Mouse (Mus musculus): ENCODE data around the gene Sema3e.

Gene Sema3e

DNA sequence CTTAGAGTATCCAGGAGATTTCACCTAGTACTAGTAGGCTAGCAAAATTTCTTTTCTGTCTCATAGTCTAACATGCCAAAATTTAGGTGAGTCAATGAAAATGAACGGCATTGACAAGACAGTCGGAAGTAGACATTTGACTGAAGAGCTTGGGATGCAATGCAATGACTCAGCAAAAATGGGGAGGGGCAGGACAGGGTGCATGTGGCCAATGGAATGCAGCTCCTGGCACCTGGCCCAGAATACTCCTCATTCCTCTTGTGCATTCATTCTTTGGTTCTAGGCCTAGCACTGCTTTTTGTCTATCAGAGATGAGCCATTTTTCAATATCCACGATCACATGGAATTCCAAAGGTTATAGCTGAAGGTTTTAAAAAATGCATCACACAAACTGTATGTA lies 48.1 kb downstream of the Sema3e start:
- DNase-seq (ENCODE audit: low spot score): no peak

DNA sequence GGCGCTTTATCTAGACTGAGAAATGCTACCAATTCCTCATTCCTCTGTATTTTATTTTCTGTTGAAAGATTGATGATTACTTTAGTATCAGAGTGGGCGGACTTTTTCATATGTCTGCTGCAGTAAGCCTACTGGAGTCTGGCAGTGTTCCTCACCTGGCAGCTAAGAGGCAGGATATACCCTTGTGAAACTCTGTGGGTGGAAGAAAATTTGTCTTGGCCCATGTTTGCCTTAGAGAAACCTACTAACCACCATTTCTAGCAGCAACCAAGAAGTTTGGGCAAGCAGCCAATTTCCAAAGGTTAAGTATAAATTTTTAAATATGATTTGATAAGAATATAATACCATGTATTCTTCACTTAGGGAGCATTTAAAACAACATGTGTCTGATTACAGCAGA lies 63.0 kb downstream of the Sema3e start:
- DNase-seq (ENCODE audit: low spot score): no peak

DNA sequence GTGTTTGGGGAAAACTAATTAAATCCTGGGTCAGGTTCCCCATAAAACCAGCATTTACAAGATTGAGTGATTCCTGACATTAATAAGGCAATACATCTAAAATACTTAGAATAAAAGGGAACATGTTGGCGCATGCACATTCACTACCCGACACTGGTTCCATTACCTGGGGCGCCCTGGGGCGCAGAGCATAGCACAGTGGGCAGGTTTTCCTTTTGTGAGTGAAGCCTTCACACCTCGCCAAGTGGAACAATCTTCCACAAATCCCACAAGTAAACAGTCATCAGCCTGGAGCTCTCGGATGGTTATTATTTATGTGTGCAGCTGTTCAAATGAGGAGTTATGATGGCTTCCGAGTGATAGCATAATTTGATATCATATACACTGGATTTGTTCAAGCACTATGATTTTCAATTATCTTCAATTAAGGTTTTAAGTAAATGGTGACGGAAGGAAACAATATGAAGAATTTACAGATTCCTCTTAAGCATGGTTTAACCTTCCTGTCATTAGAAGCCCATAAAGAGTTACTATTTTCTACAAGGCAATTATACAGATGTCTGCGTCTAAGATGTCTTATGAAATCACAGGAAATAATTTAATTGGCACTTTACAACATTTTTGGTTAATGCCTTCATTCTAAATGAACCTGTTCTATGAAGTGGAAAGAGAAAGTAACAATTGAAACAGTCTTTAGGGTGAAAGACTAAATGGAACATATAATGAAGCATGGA lies 65.0 kb downstream of the Sema3e start:
- no peak for DNase-seq (ENCODE audit: low spot score)

DNA sequence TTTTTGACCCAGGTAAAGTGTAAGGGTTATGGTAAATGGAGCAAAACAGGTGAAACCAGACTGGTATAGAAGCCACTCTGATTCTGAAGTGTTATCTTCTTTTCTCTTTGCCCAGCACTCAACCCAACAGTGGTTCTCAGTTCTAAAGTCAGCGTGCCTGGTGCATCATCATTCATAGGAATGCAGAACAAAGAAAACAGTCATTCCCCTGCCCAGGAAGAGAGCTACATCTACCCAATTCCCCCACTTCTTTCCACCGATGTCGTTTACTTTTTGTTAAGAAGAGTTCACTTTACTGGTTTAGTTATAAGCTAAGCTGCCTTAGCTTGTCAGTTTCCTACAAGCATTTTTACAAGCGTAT lies 65.5 kb downstream of the Sema3e start:
- DNase-seq (ENCODE audit: low spot score): no peak

DNA sequence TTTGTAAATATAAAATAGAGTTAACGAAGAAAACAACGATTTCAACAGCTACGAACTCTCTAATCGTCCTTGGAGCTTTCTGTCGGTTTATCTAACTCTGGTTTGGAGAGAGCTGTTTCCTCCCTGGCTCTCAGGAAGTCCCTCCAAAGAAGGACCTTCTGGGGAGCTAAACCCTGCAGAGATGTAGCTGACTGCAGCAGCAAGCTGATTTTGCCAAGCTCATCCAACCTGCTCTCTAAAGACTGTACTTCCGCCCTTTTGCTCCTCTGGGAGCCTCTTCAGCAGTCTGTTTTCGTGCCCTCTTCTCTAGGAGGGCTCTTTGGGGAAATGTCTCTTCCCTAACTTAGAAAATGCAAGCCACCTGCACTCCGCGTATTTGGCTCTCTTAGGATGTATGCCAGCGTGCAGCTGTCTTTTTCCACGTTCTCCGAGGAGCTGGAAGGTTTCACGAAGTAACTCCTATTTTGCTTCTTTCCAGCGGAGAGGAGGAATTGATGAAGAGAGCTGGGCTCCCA lies 67.2 kb downstream of the Sema3e start:
- DNase-seq (ENCODE audit: low spot score): no peak

DNA sequence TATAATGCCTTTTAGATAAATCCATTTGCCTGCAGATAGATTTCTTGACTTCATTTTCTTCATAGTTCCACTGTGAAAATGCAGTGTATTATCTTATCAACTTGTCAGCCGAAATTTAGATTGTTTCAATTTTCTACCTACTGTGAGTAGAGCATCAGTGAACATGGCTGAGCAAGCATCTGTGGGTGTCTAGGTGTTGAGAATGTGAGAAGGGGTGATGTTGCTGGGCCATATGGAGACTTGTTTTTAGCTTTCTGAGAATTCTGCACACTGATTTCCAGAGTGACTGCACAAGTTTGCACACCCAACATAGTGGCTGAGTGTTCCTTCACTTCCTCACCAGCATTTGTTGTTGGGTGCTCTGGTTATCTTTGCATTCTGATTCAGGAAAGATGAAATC lies 71.1 kb downstream of the Sema3e start:
- no peak for DNase-seq (ENCODE audit: low spot score)

DNA sequence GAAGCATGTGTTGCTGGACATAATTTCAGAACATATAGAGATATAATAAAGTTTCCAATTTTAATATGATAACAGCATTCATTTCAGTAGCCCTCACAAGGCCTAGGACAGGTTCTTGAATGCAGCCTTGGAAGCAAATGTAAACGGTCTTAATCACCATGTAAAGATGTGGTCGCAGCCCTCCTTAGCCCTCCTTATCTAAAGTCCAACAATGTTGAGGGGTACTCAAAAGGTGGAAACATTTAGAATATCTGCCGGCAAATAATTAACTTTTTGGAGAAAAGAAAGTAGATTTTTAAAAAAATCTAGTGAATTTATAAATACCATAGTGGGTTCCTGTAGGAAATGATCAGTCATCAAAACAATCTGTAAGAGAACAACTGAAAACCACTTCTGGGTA lies 73.6 kb downstream of the Sema3e start:
- DNase-seq (ENCODE audit: low spot score): no peak

DNA sequence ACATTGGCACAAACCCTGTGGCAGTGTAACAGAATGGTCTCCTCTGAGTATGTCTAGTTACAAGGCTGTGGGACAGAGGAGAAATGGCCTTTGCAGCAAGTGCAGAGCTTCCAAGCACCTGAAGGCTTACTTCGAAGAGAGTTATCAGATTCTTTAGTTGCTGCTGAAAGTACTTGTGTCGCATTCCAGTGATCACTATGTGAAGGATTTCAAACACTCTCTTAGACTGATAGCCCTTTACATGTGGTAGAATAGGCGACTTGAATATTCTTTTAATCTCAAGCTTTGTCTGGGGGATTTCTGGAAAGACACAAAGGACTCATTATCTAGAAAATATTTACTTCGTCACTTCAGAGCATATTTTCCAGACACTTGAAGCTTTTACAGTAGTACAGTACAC lies 82.3 kb downstream of the Sema3e start:
- DNase-seq (ENCODE audit: low spot score): no peak

DNA sequence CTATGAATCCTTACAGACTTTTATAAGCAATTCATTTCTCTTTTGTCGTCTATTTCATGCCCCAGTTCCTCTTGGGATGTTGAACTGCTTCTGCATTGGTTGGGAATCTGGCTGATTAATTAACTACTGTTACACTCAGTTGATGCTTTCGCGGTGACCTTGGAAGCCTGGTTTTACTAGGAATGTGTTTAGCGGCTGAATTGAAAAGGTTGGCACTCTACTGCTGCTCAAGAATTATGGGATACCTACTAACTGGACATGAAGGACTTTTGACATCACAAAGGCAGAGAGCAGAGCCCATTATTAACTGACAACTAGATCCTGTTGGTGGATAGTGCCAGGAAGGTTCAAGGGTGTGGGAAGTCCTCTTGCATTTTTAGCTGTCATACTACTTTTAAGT lies 83.9 kb downstream of the Sema3e start:
- DNase-seq (ENCODE audit: low spot score): no peak

DNA sequence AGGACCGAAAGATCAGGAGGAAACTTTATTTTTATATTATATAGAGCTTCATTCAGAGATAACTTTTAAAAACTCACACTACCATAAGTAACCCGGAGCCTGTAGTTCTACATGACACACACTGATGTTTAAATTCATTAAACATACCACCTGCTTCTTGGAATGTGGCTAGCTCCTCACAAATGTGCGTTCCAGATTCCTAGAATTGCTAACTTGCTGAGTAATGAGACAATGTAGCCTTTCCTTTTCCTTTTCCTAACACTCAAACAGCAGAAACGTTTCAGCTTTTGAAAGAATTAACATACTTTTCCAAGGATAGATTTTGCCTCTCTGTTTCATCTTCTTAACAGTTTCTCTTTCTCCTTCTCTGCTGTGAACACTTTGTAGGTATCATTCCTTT lies 86.3 kb downstream of the Sema3e start:
- DNase-seq (ENCODE audit: low spot score): no peak

DNA sequence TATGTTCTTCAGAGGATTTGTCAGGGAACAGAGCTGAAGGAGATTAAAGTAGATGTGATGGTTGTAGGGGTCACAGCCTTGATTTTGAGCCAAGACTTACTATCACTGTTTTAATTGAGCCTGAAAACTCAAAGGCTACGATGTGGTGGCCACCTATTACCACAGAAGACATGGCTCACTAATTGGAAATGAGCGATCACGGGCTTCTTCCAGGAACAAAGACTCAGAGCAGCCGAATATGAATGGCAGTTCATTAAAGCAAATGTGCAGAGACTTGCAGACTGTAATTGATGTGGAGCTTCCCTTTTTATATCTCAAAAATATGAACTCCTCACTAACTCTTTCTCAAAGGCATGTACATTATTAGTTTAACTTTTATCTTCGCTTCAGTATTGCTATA lies 96.8 kb downstream of the Sema3e start:
- DNase-seq (ENCODE audit: low spot score): no peak

DNA sequence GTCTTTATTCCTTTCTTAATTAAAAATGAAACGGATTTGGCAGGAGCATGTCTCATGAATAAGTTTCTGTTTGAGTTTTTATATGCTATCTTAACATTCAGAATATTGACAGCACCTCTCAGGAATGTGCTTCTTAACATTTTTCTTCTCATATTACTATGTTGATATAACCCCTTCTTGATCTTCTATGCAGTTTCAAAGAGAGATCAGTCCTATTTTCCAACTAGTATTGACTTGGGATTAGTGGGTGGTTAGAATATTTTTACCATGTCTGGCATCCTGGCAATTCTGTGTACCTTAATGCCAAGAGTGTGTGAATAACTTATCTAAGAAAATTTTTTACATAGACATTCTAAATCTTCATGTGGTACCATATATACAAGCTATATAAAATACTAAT lies 101.5 kb downstream of the Sema3e start:
- no peak for DNase-seq (ENCODE audit: low spot score)

DNA sequence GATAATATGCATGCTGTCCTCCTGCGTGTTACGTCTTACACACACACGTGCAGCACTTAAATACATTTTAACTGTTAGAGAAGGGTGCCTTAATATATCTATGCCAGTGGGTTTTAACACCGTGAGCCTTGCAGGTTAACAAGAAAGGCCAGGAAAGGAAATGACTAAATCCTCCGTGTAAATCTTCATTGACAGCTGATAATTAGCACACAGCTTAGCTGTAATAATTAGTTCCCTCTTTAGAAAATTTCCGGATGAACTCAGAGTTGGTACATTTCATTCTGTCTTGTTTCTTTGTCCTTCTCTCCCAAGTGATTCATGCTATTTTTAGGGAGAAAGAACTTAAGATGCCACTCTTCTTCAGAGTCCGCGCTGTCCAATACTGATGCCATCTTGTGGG lies 110.9 kb downstream of the Sema3e start:
- DNase-seq (ENCODE audit: low spot score): no peak

DNA sequence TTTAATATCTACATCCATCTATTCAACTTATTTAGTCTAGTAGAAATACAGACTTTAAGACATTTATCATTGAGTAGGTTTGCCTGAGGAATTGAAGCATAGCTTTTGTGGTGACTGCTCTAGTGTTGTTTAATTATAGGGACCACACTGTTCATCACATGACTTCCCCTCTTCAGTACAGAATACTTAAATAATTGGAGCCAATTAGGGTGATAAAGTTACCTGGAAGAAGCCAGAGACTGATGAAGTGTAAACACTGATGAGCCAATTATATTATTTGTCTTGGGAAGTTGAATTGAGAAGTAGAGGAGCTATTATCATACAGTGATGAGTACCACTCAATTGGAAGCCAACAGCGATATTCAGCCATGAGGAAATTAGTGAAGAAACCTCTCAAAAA lies 113.6 kb downstream of the Sema3e start:
- no peak for DNase-seq (ENCODE audit: low spot score)

DNA sequence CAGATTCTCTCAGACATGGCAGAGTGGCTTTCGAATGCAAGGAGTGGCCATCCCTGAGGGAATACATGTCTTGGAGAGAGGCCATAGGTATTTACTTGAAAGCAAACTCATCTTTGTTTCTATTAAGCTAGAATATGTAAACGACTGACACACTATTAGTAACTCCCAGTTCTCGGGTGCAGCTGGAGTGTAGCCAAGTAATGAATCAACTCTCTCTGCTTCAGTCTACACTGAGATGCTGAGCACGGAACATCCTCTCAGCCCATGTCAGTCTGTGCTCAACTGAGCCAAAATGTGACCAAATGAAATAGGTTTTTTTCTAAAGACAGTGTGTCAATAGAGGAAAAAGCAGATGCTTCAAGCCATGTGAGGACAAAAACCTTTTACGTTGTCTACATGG lies 137.5 kb downstream of the Sema3e start:
- DNase-seq (ENCODE audit: low spot score): no peak

DNA sequence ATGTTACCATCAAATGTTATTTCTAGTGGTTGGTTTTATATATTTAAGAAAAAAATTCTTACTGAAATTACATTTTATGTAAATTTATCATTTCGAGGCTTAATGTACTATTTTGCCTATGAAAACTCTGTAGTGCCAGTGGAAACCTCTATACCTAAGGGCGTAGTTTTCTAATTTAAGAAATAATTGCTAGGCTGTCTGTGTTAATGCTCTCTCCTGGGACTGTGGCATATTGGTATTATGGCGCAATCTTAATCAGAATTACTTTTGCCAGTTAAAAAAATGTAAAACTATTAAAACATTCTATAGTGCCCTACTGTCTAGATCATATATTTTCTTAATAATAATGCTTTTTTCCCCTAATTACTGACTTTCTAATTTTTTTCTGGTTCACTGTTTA lies 138.2 kb downstream of the Sema3e start:
- no peak for DNase-seq (ENCODE audit: low spot score)

DNA sequence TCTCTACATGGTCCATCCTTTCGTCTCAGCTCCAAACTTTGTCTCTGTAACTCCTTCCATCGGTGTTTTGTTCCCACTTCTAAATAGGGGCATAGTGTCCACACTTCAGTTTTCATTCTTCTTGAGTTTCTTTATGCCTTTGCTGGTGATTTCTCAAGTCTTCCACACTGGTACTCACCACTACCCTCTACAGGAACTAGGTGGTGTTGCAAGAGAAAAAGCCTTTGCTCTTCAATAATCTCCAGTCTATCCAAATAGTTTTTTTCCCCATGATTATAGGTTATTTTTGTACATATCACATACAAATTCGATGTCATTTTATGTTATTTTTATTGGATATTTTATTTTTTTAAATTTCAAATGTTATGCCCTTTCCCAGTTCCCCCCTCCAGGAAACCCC lies 142.7 kb downstream of the Sema3e start:
- DNase-seq (ENCODE audit: low spot score): no peak

DNA sequence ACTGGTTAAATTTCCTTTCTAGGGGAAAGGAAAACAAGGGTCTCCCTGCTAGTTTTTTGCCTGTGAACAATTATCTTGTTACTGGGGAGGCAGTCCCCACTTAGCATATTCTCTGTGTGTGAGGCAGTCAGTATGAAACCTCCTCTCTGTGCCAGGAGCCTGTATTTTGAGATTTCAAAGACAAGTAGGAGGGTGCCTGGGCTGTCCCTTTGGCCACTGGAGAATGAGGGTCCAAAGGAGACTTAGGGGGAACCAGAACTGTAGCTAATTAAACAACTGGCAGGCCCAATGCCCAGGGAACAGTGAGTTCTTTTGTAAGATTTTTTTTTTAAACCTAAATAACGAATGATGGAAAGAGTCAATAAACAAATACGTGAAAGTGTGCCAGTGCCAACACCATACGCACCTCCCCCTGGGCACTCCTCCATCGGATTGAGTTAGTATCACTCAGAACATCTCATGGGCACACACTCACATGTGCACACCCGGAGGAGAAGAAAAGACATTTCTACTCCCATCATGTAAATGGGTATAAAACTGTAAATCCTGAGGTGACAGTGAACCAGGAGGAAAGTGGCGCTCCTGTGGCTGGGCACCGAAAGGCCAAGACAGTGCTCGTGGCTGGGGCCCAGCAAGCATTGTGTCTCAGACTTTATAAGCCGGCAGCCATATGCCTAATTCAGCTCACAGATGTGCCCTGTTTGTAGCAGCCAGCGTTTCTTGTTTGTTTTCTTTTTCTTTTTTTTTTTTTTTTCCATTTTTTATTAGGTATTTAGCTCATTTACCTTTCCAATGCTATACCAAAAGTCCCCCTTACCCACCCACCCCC lies 148.5 kb downstream of the Sema3e start:
- DNase-seq (ENCODE audit: low spot score): no peak

DNA sequence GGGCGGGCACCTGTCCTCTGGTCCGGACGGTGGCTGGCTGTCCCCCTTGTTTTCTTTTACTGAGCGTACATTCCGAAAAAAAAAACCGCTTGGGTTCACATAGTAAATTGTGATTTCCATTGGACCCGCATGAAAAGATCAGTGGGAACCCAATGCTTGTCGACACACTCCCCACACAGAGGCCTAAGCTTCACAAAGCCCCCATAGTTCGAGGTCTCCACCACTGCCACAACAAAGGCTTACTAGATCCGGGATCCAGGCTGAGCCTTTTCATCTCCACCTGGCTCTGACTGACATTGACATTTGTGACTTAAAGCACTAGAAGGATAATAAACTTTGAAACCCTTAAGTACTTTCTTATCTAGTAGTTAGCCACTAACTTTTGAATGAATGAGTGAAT lies 155.5 kb downstream of the Sema3e start:
- DNase-seq (ENCODE audit: low spot score): no peak

DNA sequence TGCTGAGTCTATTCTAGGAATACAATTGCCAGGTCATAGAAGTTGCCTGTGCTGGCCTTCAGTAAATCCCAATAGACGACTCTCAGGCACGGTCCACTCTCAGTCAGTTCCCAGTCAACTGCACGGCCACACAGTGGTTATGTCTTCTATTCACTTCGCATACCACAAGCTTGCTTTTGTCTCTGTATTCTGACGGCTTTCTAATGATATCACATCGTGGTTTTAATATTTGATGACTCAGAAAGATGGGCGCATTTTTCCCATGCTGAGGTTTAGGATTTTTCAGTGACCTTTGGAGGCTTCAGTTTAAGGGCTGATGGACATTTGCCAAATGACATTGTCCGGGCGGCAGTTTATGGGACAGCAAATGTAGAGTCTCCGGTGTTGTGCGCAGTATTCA lies 157.1 kb downstream of the Sema3e start:
- DNase-seq (ENCODE audit: low spot score): no peak

DNA sequence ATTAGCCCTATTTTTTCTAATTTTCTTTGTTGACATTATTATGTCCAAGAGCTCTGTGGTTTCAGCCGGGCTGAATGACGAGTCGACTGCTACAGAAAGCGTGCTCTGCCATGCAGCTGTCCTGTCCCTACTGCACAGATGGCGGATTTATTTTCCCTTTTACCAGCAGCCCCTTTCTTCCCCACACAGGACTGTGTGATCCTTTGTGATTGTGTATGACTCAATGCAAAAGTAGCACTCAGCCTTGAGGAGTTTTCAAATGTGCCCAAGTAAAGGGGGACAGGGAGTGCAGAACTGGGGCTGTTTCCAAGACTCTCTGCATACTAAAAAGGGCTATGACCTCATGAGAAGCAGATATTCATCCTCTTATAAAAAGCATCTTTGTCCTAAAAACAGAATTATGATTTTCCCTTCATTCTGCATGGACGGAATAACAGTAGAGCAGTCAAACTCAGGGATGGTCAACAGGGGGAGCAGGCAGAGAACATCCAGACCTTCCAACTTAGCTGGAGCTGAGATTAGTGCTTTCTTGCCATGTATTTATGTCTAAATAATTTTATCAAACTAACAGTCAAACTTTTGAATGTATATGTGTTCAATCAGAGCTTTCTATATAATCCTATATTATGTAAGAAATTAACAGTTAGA lies 170.2 kb downstream of the Sema3e start:
- DNase-seq (ENCODE audit: low spot score): no peak

DNA sequence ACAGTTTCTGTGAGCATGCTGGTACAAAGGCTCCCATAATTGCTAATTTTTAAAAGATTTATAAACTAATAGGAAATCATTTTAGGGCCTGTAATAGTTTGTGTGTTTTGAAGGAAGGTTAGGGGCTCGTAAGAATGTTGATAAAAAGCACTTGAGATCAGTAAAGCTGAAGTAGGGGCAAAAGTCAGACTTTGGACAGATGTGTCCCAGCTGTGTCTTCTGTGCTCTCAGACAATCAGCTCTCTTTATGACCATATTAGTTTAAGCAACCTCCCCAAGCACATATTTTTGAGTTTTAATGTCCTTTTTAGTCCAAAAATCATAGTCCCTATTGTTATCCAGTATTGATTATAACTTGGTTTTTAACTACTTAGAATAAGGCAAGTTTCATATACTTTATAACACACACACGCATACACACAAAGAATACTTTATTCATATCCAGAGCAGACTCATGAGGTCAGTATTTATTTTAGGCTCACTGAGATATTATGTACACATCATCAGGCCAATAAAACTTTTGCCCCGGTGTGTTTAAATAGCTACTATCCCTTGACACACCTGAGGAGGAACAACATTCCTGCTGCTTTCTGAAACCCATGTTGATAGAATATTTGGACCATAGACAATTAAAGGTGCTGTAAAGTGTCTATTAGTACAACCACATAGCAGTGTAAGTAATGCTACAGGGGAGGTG lies 173.4 kb downstream of the Sema3e start:
- DNase-seq (ENCODE audit: low spot score): no peak

DNA sequence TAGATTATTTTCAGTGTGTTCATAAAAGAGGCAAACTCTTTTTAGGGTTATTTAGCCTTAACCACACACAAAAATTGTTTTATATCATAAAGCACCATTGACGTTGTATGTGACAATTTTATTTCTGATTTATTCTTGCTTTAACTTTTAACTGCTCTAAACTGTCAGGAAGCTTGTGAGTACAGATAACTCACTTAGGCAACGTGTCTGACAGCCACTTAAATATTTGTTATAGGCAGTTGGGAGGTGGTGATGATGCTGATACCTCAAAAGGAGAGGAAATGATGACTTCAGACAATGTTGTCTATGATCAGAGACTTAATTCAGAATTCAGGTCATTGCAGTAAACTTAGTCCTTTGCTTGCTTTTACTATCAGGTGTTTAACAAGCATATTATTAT lies 181.7 kb downstream of the Sema3e start:
- no peak for DNase-seq (ENCODE audit: low spot score)
